Mouse (Mus musculus) embryonic fibroblast, embryonic 13.5 days (primary cell): Measurements from ENCODE around the gene Ntrk3.

ENCODE experiments used
- CTCF ChIP-seq: IDR thresholded peaks from 2 replicates; pipeline ENCODE4 v1.5.1; 2011; ENCODE audit warnings: mild to moderate bottlenecking, control low read depth, low read length, moderate library complexity, borderline replicate concordance; ENCODE audit not compliant: insufficient read depth
- POLR2A ChIP-seq: IDR thresholded peaks from 2 replicates; pipeline ENCODE4 v1.6.1; 2011; ENCODE audit warnings: low read depth, mild to moderate bottlenecking, control low read depth, low read length, moderate library complexity

DNA sequence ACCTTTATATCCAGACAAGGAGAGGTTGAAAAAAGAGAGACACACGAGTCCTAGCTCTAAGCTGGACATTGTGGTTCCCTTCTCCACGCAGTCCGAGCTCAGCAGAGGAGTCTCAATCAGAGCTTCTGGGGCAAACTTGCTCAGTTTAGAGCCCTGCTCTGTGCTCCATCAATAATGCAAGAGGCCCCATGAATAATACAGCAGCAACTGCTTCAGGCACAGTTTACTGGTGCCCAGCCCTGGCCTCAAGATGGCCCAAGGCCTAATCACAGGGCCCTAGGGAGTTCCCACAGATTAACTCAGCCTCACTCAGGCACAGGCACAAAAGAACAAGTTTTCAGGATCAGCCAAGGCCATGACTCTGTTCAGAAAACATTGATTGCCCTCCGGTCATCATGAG is 266.1 kb downstream of the Ntrk3 start:
- TF ChIP-seq CTCF (no peak), POLR2A (no peak)
